Mouse (Mus musculus) liver, adult 2 months (tissue): Measurements from ENCODE around the gene Prm1.

ENCODE experiments used
- CTCF ChIP-seq: fragments of 200-500 bp; IDR thresholded peaks from 2 replicates; pipeline ENCODE4 v1.5.1; 2011; ENCODE audit warnings: low read depth, low read length, control low read depth
- POLR2A ChIP-seq: fragments of 200-500 bp; IDR thresholded peaks from 2 replicates; pipeline ENCODE4 v1.6.1; 2011; ENCODE audit warnings: low read length, control low read depth; ENCODE audit not compliant: insufficient read depth; ENCODE audit errors: extremely low read depth

DNA sequence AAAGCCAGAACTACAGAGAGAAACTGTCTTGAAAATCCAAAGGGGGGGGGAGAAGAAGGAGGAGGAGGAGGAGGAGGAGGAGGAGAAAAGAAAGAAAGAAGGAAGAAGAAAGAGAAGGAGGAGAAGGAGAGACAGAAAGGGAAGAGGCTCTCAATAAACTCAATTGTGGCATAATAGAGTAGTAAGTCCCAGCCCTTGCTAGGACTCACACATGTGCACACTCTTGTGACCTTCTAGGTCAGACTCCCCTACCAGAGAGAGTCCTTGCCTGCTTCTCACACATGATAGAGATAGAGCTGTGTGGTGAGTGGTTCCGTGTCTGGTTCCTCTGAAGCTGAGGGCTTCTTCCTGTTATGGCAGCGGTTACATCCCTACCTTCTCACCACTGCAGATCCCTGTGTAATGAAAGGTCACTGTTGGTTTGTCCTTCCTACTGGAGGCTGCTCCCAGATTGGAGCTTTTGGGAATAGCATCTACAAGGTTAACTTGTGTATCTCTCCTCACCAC is 7.3 kb upstream of the Prm1 start, which contains the start of gene Gm11172:
- TF ChIP-seq CTCF (no peak), POLR2A (no peak)
